Mouse (Mus musculus): ENCODE results near the gene Parvb. TPM values are rescaled to one million over a fixed set of nuclear protein-coding genes. Genes with fewer than 3 reads are reported as not detected.

The Parvb gene
- polyA plus RNA-seq, 1 experiment from 2014 or later: 2.6 TPM

- ATAC-seq: peak; percentile 67
- no peaks in the 10 kb centered on the region for H3K36me3 ChIP-seq (ENCODE audit: poor library complexity, severe bottlenecking)
- WGBS: 9% methylated on average over 8 of the region's 8 CpGs
- no peaks in the 10 kb centered on the region for H3K9me3 ChIP-seq (replicated peaks)
- H3K9ac ChIP-seq: peak overlapping the region; percentile 13; the same call in 1 of the 2 replicates
- H3K27ac ChIP-seq: peak overlapping the region; percentile 85
- H3K4me3 ChIP-seq: no peak overlapping the region
- H3K27me3 ChIP-seq: no peaks in the 10 kb centered on the region; the same call in 1 of the 2 replicates
- peaks cover 75% of the 10 kb centered on the region for H3K4me1 ChIP-seq
- 0 out of 2 replicates have a peak overlapping the region, but pooled peaks have one; percentile 7 for H3K4me2 ChIP-seq
Measured at GRCm38 (mm10) chr15:84301641-84302420, 70.0 kb downstream of the Parvb start.

GRCm38 (mm10) chr15:84303264-84303663, 71.4 kb downstream of the Parvb start:
- Histone ChIP-seq H3K27ac (no peak overlapping the region), H3K36me3 (ENCODE audit: poor library complexity, severe bottlenecking) (no peaks in the 10 kb centered on the region), H3K27me3 (no peaks in the 10 kb centered on the region; the same call in 1 of the 2 replicates), H3K9me3 (replicated peaks) (no peaks in the 10 kb centered on the region), H3K4me2 (no peak overlapping the region), H3K4me3 (no peak overlapping the region), H3K4me1 (peaks cover 72% of the 10 kb centered on the region), H3K9ac (no peak overlapping the region)
- 62% methylated on average over 10 of the region's 10 CpGs for WGBS
- ATAC-seq: no peak

GRCm38 (mm10) chr15:84305333-84305732, 73.5 kb downstream of the Parvb start:
- H3K4me2 ChIP-seq: no peak overlapping the region
- no peak overlapping the region for H3K9ac ChIP-seq

GRCm38 (mm10) chr15:84310271-84310670, 78.4 kb downstream of the Parvb start:
- ATAC-seq: peak; percentile 80
- Histone ChIP-seq H3K9ac (no peak overlapping the region), H3K36me3 (ENCODE audit: poor library complexity, severe bottlenecking) (no peaks in the 10 kb centered on the region), H3K4me2 (no peak overlapping the region), H3K4me1 (peaks cover 57% of the 10 kb centered on the region), H3K27ac (peak overlapping the region; percentile 67), H3K4me3 (no peak overlapping the region), H3K27me3 (0 out of 2 replicates have a peak, but pooled peaks cover 3% of the 10 kb centered on the region), H3K9me3 (replicated peaks) (no peaks in the 10 kb centered on the region)
- WGBS: 56% methylated on average over 11 of the region's 11 CpGs

More at GRCm38 (mm10) chr15:84305333-84305732, 73.5 kb downstream of the Parvb start:
- no peak for ATAC-seq
- Histone ChIP-seq H3K4me3 (no peak overlapping the region), H3K9me3 (replicated peaks) (no peaks in the 10 kb centered on the region), H3K36me3 (ENCODE audit: poor library complexity, severe bottlenecking) (no peaks in the 10 kb centered on the region), H3K4me1 (peaks cover 59% of the 10 kb centered on the region), H3K27me3 (no peaks in the 10 kb centered on the region), H3K27ac (peak overlapping the region; percentile 68)
- 47% methylated on average over 10 of the region's 10 CpGs for WGBS

GRCm38 (mm10) chr15:84311295-84312085, 79.6 kb downstream of the Parvb start:
- ATAC-seq: no peak
- Histone ChIP-seq H3K4me3 (no peak overlapping the region), H3K9me3 (replicated peaks) (no peaks in the 10 kb centered on the region), H3K27me3 (0 out of 2 replicates have a peak, but pooled peaks cover 3% of the 10 kb centered on the region), H3K9ac (no peak overlapping the region), H3K36me3 (ENCODE audit: poor library complexity, severe bottlenecking) (no peaks in the 10 kb centered on the region), H3K4me1 (peaks cover 56% of the 10 kb centered on the region), H3K27ac (no peak overlapping the region), H3K4me2 (no peak overlapping the region)
- 79% methylated on average over 9 of the region's 9 CpGs for WGBS

GRCm38 (mm10) chr15:84312878-84313565, 81.2 kb downstream of the Parvb start:
- Histone ChIP-seq H3K27ac (no peak overlapping the region), H3K4me3 (no peak overlapping the region), H3K4me2 (no peak overlapping the region), H3K4me1 (peaks cover 56% of the 10 kb centered on the region), H3K36me3 (ENCODE audit: poor library complexity, severe bottlenecking) (no peaks in the 10 kb centered on the region), H3K9me3 (replicated peaks) (no peaks in the 10 kb centered on the region), H3K9ac (no peak overlapping the region), H3K27me3 (0 out of 2 replicates have a peak, but pooled peaks cover 3% of the 10 kb centered on the region)
- 54% methylated on average over 9 of the region's 10 CpGs for WGBS
- ATAC-seq: no peak

DNA sequence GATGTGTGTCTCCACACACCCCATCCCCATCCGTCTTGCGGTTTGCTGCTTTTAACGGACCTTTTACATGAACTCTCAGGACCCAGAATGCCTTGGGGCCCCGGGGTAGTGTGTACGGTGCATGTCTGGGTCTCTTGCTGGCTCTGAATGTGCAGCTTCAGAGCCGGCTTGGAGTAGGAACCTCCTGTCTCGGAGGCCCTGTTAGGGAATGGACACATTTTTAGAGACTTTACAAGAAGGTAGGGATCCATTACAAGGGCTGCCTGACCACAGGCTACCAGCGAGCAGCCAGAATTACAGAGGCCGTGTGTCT, 81.7 kb downstream of the Parvb start:
- ATAC-seq: no peak
- no peak overlapping the region for H3K9ac ChIP-seq
- no peak overlapping the region for H3K4me3 ChIP-seq
- no peak overlapping the region for H3K4me2 ChIP-seq
- H3K36me3 ChIP-seq (ENCODE audit: poor library complexity, severe bottlenecking): no peaks in the 10 kb centered on the region
- H3K27me3 ChIP-seq: 0 out of 2 replicates have a peak, but pooled peaks cover 3% of the 10 kb centered on the region
- H3K9me3 ChIP-seq (replicated peaks): no peaks in the 10 kb centered on the region
- H3K4me1 ChIP-seq: peaks cover 56% of the 10 kb centered on the region
- 24% methylated on average over 9 of the region's 9 CpGs for WGBS
- H3K27ac ChIP-seq: no peak overlapping the region

GRCm38 (mm10) chr15:84314420-84315080, 82.7 kb downstream of the Parvb start:
- peaks cover 52% of the 10 kb centered on the region for H3K4me1 ChIP-seq
- 11% methylated on average over 18 of the region's 18 CpGs for WGBS
- H3K9me3 ChIP-seq (replicated peaks): no peaks in the 10 kb centered on the region
- no peak overlapping the region for H3K4me2 ChIP-seq
- H3K27ac ChIP-seq: peak overlapping the region; percentile 63
- H3K27me3 ChIP-seq: 0 out of 2 replicates have a peak, but pooled peaks cover 3% of the 10 kb centered on the region
- H3K9ac ChIP-seq: no peak overlapping the region
- ATAC-seq: no peak
- H3K4me3 ChIP-seq: no peak overlapping the region
- H3K36me3 ChIP-seq (ENCODE audit: poor library complexity, severe bottlenecking): no peaks in the 10 kb centered on the region

DNA sequence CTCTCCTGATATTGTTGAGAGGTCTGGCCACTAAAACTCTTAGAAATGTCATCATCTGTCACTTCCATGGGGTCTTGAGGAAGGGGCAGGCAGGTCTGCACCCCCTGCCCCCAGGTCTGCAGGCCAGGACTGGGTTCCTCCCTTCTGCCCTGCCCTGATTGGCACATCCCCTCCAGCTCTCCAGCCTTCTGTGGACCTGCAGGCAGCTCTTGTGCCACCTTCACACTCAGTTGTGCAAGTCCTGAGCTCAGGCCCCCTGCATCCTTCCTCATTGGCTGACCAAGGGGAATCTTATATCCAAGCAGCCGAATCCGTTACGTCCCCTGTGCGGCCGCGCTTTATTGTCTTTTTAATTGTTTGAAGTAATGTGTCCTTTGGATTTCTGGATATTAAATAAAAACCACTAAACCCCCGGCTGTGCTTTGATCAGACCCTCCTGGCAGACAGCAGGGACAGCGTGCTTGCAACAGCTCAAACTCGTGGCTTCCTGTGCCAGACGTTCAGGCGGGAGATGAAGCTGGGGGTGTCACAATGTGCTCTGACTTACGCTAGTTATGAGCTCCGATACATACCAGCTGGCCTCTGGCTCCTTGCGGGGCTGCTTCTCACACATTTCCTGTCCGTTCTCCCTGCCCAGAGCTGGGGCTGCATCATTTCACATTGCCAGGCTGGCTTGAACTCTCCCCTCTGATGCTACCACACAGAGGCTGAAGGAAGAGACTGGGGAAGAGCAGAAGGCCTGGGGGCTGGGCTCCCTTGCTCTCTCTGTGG, 83.6 kb downstream of the Parvb start:
- Histone ChIP-seq H3K4me1 (peaks cover 47% of the 10 kb centered on the region), H3K27me3 (0 out of 2 replicates have a peak, but pooled peaks cover 3% of the 10 kb centered on the region), H3K36me3 (ENCODE audit: poor library complexity, severe bottlenecking) (no peaks in the 10 kb centered on the region), H3K9ac (no peak overlapping the region), H3K4me3 (no peak overlapping the region), H3K27ac (no peak overlapping the region; the same call in none of the 2 replicates), H3K9me3 (replicated peaks) (no peaks in the 10 kb centered on the region), H3K4me2 (no peak overlapping the region)
- ATAC-seq: no peak
- 55% methylated on average over 15 of the region's 15 CpGs for WGBS

- ATAC-seq: no peak
- Histone ChIP-seq H3K4me3 (no peak overlapping the region), H3K36me3 (ENCODE audit: poor library complexity, severe bottlenecking) (no peaks in the 10 kb centered on the region), H3K4me1 (peaks cover 29% of the 10 kb centered on the region), H3K27me3 (no peaks in the 10 kb centered on the region), H3K9me3 (replicated peaks) (no peaks in the 10 kb centered on the region), H3K9ac (no peak overlapping the region), H3K27ac (no peak overlapping the region), H3K4me2 (no peak overlapping the region)
- WGBS: 92% methylated on average over 4 of the region's 4 CpGs
Measured at GRCm38 (mm10) chr15:84319393-84319792, 87.5 kb downstream of the Parvb start.
